Mouse (Mus musculus) forebrain, postnatal 0 days (tissue): ENCODE measurements around the gene Tmem189. TPM values are rescaled to one million over a fixed set of nuclear protein-coding genes. Genes with fewer than 3 reads are reported as not detected.

Experiments used
- ATAC-seq: fragments of 200-750 bp; cut with Nextera tagmentation; 2 replicates; pipeline ENCODE4 v1.8.0; 2017; ENCODE audit warnings: mild to moderate bottlenecking, moderate library complexity
- DNase-seq: peaks from one replicate; pipeline ENCODE4 v3.0.0-alpha.2; 2015
- H3K27ac ChIP-seq: fragments of 300-500 bp; sonication (generic); 2 replicates; pipeline ENCODE4 v1.5.1; 2014; ENCODE audit warnings: low read depth, mild to moderate bottlenecking, antibody characterized with exemption, low read length, moderate library complexity, mixed read lengths
- H3K27me3 ChIP-seq: fragments of 300-500 bp; sonication (generic); 2 replicates; pipeline ENCODE4 v1.6.1; 2014; ENCODE audit warnings: mild to moderate bottlenecking, low read length, mixed read lengths; ENCODE audit not compliant: insufficient read depth
- H3K36me3 ChIP-seq: fragments of 300-500 bp; sonication (generic); 2 replicates; pipeline ENCODE4 v1.6.1; 2014; ENCODE audit warnings: mild to moderate bottlenecking, moderate library complexity; ENCODE audit not compliant: insufficient read depth
- H3K4me1 ChIP-seq: fragments of 300-500 bp; sonication (generic); 2 replicates; pipeline ENCODE4 v1.6.1; 2014; ENCODE audit warnings: antibody characterized with exemption; ENCODE audit not compliant: insufficient read depth
- H3K4me2 ChIP-seq: fragments of 300-500 bp; sonication (generic); 2 replicates; pipeline ENCODE4 v1.6.1; 2014; ENCODE audit warnings: low read depth, mild to moderate bottlenecking, moderate library complexity
- H3K4me3 ChIP-seq: fragments of 300-500 bp; sonication (generic); 2 replicates; pipeline ENCODE4 v1.5.1; 2014; ENCODE audit warnings: low read depth, low read length, mixed read lengths
- H3K9ac ChIP-seq: fragments of 300-500 bp; sonication (generic); 2 replicates; pipeline ENCODE4 v1.6.1; 2014; ENCODE audit warnings: mild to moderate bottlenecking
- H3K9me3 ChIP-seq: fragments of 300-500 bp; sonication (generic); 2 replicates; pipeline ENCODE4 v1.6.1; 2016; ENCODE audit warnings: low read length
- CTCF ChIP-seq: sonication (generic); IDR thresholded peaks from 2 replicates; pipeline ENCODE4 v1.5.1; 2016; ENCODE audit warnings: antibody characterized with exemption, control low read depth, low read depth
- WGBS: fragments of 180-500 bp; shearing (Covaris S2); extraction: QIAGEN DNeasy Blood & Tissue Kit; methylation state at CpG from one replicate; pipeline ENCODE4 v1.1.7; 2014; 5-methylcytosine and 5-hydroxymethylcytosine counted together
- polyA plus RNA-seq: library from polyadenylated mRNA; unstranded; fragments of >200 nt; fragmentation: Nextera tagmentation; extraction: Ambion mirVana; gene quantifications from 2 replicates; pipeline ENCODE4 v1.2.1, GENCODE M21; 2015
- total RNA-seq: library from RNA; depleted of rRNA; stranded (reverse); fragments of >200 nt; gene quantifications from 2 replicates; pipeline ENCODE4 v1.2.3, GENCODE M21; 2014

Gene Tmem189
- total and polyA plus RNA-seq, 2 experiments from 2014 or later, result 38.4 to 39.5 TPM

DNA sequence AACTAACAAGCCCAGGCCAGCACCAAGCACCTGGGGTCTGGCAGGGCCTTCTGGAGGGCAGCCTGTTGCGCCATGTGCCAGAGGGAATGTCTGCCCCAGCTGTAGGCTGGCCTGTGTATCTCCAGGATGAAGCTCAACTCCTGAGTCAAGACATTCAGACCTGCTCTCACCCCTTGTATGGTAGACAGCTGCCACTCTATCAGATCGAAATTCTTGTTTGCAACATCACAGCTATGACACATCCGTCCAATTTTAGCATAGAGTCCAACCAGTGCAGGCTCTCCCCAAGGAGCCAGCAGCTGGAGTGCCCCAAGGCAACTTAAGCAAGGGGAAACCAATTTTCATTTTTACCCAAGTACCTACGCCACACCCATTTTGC is 82.9 kb downstream of the Tmem189 start:
- H3K4me3 ChIP-seq, result no peak overlapping the region
- no peak for TF ChIP-seq CTCF
- DNase-seq (no peak), ATAC-seq (no peak)
- no peak overlapping the region for H3K9ac ChIP-seq
- 90% methylated on average over 4 of the region's 4 CpGs for WGBS
- H3K4me1 ChIP-seq, result no peaks in the 10 kb centered on the region
- no peaks in the 10 kb centered on the region for H3K27me3 ChIP-seq
- no peaks in the 10 kb centered on the region for H3K9me3 ChIP-seq
- H3K27ac ChIP-seq, result no peak overlapping the region
- H3K4me2 ChIP-seq, result no peak overlapping the region
- H3K36me3 ChIP-seq, result peaks cover 18% of the 10 kb centered on the region

DNA sequence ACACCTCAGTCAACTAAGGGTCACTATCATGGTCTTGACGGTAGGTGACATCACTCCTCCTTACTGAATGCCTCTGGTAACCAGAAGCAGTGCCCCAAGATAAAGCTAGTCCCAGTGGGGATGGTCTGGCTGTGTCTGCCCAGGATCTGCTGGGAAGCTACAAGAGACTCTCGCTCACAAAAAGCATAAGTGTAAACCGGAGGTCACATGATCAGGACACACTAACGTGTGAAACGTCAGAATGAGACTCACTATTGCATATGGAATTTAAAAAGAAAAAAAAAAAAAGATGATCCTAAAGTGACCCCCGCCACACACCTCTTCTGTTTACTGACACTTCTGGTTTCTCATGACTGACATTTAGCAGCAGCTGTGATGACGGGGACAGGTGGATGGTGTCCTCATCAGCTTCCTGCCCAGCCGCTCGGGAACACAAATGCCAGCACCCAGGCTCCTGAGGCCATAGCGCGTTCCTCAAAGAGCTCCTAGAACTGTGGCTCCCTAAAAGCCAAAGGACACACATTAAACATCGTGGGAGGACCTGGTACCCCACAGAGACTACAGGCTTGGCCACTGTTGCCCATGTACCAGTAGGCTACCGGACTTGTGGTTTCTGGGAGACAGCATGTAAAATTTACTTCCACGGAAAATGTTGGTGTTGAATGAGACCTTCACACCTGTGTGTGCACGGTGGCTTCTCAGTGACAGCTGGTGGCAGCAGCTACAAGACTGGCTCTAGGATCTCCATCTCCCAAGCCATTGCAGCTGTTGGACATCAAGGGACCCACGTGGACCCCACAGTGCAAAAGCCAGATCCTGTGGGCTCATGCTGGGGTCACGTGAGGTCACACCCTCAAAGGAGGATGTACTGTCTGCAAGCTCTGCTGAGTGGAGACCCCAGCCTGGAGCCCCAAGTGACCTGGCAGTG is 83.5 kb downstream of the Tmem189 start:
- 77% methylated on average over 17 of the region's 17 CpGs for WGBS

DNA sequence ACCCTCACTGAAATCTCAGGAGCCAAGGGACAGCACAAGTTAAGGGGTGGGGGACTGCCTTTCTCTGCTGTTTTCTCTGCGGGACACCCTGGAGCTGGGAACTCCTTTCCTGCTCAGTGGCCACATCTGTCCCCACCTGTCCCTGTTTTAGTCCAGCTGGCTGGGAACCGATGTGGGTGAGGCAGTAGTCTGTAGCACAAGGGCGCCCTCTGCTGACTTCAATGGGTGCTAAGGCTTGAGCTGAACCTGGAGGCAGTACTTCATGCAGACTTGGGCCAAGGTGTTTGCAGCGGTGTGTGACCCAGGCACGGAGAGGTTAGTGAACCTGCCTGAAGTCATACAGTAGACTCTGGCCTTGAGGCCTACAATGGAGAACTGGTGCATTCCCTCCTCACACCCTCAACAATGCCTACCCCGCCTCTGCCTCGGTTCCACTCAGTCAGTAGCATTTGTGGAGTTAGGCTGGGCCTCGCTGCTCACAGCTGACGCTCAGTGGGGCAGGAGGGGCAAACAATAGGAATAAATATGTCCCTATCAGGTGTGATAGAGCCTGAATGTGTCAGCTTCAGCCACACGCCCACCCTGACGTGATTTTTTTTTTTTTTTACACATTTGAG is 84.3 kb downstream of the Tmem189 start:
- H3K4me3 ChIP-seq, result no peak overlapping the region
- 26% methylated on average over 11 of the region's 11 CpGs for WGBS
- ATAC-seq, result peak; percentile 85

More for the DNA sequence above, 83.5 kb downstream of the Tmem189 start:
- Histone ChIP-seq H3K4me1 (no peaks in the 10 kb centered on the region), H3K36me3 (peaks cover 18% of the 10 kb centered on the region), H3K4me2 (no peak overlapping the region), H3K27ac (no peak overlapping the region), H3K4me3 (no peak overlapping the region), H3K9ac (no peak overlapping the region), H3K9me3 (no peaks in the 10 kb centered on the region), H3K27me3 (no peaks in the 10 kb centered on the region)
- ATAC-seq (no peak), DNase-seq (no peak)
- TF ChIP-seq CTCF, result no peak

DNA sequence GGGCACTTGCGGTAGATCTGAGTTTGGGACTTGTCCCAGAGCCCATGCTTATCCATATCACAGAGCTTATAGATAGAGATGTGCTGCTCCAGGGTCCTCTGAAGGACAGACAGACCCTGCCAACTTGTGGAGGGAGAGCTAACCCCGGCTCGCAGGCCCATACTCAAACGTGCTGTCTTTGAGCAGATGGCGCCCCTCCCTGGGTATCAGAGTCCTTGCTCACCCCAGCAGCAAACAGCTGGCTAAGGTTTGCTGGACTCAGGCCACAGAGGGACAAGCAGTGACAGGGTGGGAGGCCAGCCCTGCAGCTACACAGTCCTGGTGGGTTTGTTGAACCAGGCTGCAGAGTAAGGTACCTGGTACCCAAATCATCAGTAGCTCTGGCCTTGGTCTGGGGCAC is 86.6 kb downstream of the Tmem189 start:
- no peak overlapping the region for H3K4me3 ChIP-seq
- no peak overlapping the region for H3K4me2 ChIP-seq
- no peaks in the 10 kb centered on the region for H3K9me3 ChIP-seq
- H3K4me1 ChIP-seq, result no peaks in the 10 kb centered on the region
- no peak for ATAC-seq
- DNase-seq, result no peak
- H3K27me3 ChIP-seq, result no peaks in the 10 kb centered on the region
- peak; percentile 14; the same call in 1 of the 2 replicates for TF ChIP-seq CTCF
- 50% methylated on average over 5 of the region's 5 CpGs for WGBS
- H3K36me3 ChIP-seq, result peaks cover 6% of the 10 kb centered on the region; the same call in 1 of the 2 replicates
- H3K9ac ChIP-seq, result no peak overlapping the region
- H3K27ac ChIP-seq, result no peak overlapping the region

More for the DNA sequence above, 84.3 kb downstream of the Tmem189 start:
- H3K27me3 ChIP-seq, result no peaks in the 10 kb centered on the region
- peak; percentile 84 for DNase-seq
- peak; percentile 96 for TF ChIP-seq CTCF
- no peak overlapping the region for H3K9ac ChIP-seq
- peaks cover 18% of the 10 kb centered on the region for H3K36me3 ChIP-seq
- H3K4me1 ChIP-seq, result no peaks in the 10 kb centered on the region
- no peak overlapping the region for H3K27ac ChIP-seq
- H3K4me2 ChIP-seq, result no peak overlapping the region
- H3K9me3 ChIP-seq, result no peaks in the 10 kb centered on the region

DNA sequence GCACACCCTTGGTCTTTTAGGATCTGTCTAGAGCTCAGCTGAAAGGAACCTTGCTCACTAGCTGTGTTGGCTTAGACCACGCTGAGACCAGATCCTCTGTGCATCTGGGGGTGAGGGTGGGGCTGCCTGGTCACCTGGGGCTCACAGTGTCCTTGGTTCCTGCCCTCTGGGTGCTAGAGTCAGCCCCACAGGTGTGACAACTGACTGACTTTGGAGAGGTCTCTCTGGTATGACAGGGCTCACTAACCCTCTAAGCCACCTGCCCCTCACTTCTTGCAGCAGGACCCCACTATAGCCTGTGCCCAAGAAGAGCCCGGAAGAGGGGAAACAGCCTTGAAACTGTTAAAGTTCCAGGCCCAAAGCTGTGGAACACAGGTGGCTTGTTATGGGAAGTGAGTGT is 87.3 kb downstream of the Tmem189 start:
- ATAC-seq (no peak), DNase-seq (no peak)
- Histone ChIP-seq H3K27ac (no peak overlapping the region), H3K27me3 (no peaks in the 10 kb centered on the region), H3K9me3 (no peaks in the 10 kb centered on the region), H3K4me3 (no peak overlapping the region), H3K36me3 (peaks cover 4% of the 10 kb centered on the region; the same call in 1 of the 2 replicates), H3K4me2 (no peak overlapping the region), H3K4me1 (no peaks in the 10 kb centered on the region), H3K9ac (no peak overlapping the region)
- no peak for TF ChIP-seq CTCF
- WGBS, result 78% methylated on average over 2 of the region's 2 CpGs

DNA sequence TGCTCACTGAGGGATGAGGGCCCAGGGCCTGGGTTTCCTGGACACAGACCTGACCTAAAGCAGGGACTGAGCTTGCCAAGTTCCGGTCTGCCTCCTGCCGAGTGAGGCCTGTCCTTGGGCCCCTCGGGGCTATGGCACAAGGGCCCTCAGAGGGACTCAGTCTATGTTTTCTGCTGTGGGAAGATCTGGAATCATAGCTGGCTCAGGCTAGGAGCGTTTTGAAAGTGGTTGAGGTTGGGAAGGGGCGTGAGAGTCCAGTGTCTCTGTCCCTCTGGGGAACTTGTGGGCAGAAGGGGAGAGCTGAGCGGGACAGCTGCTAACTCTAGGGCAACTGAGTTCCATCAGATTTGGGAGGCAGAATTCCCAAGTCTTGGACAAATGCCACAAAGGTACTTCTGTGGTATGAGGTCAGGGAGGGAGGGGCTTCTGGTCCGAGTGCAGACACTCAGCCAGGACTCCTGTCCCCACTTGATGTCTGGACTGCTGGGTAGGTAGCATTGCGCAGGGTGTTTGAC is 89.1 kb downstream of the Tmem189 start:
- DNase-seq, result no peak
- no peak overlapping the region for H3K27ac ChIP-seq
- no peaks in the 10 kb centered on the region for H3K9me3 ChIP-seq
- no peak overlapping the region for H3K9ac ChIP-seq
- no peak for ATAC-seq
- no peaks in the 10 kb centered on the region for H3K36me3 ChIP-seq
- WGBS, result 76% methylated on average over 8 of the region's 8 CpGs
- H3K4me3 ChIP-seq, result no peak overlapping the region
- no peaks in the 10 kb centered on the region for H3K27me3 ChIP-seq
- H3K4me2 ChIP-seq, result no peak overlapping the region
- H3K4me1 ChIP-seq, result no peaks in the 10 kb centered on the region
- no peak for TF ChIP-seq CTCF

DNA sequence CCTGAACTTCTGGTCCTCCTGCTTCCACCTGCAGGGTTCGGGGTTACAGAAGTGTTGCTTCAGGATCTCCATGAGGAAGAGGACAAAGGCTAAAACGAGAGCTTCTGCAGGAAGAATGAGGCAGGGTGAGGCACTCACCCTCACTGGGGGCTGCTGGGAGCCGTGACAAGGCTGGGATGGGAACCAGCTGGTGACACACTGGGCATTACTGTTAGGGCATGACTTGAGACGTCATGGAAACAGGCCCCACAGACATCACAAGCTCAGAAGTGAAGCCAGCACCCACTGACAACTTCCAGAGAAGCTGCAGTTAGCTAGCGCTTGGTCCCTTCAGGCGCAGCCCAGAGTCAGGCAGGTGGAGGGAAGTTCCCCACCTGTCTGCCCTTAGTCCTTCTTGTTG is 89.7 kb downstream of the Tmem189 start:
- no peak for TF ChIP-seq CTCF
- no peak for ATAC-seq
- DNase-seq, result no peak
- Histone ChIP-seq H3K27me3 (no peaks in the 10 kb centered on the region), H3K9ac (no peak overlapping the region), H3K36me3 (no peaks in the 10 kb centered on the region), H3K27ac (no peak overlapping the region), H3K9me3 (no peaks in the 10 kb centered on the region), H3K4me2 (no peak overlapping the region), H3K4me1 (no peaks in the 10 kb centered on the region), H3K4me3 (no peak overlapping the region)
- WGBS, result 63% methylated on average over 6 of the region's 6 CpGs
